Comparison of ENCODE assay signal across 8 mouse cellular contexts in the genomic region with DNA sequence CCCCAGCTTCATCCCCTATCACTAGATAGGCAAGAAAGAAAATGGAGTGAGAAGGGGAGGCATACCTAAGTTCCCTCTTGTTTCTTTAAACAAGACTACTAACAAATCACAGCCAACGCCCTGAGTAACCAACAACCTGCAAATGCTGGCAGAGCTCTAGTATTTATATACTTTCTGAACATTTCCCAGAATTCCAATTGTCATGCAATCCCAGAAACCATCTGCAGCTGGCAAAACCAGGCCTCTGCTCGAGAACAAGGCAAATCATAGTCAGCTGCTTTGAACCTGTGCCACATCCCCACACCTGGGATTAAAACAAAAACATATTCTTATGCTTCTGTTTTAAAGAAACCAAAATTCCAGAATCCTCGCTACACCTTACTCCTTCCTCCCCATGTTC. TPM values are rescaled to one million over a fixed set of nuclear protein-coding genes. Genes with fewer than 3 reads are reported as not detected.
DNase-seq lines count a peak whose midpoint lies in the region; ATAC-seq lines count a peak whose summit lies in the region.

No protein-coding gene starts in this region.

- H3K36me3 ChIP-seq in kidney, embryonic 16.5 days (ENCODE audit: insufficient read depth, low read length): peaks cover 15% of the 10 kb centered on the region
- peaks cover 17% of the 10 kb centered on the region for H3K36me3 ChIP-seq in embryonic facial prominence, embryonic 13.5 days
- peaks cover 17% of the 10 kb centered on the region for H3K36me3 ChIP-seq in intestine, embryonic 14.5 days (ENCODE audit: control insufficient read depth, insufficient read depth, low read length)
- no peaks in the 10 kb centered on the region; the same call in 1 of the 2 replicates for H3K36me3 ChIP-seq in midbrain, embryonic 16.5 days (ENCODE audit: control insufficient read depth, insufficient read depth, low read length)

- H3K4me2 ChIP-seq in kidney, embryonic 16.5 days (replicated peaks; ENCODE audit: low read depth, low read length): peak overlapping the region; percentile 92
- peak overlapping the region; percentile 83 for H3K4me2 ChIP-seq in embryonic facial prominence, embryonic 13.5 days
- peak overlapping the region; percentile 87 for H3K4me2 ChIP-seq in intestine, embryonic 14.5 days (ENCODE audit: low read length)
- H3K4me2 ChIP-seq in midbrain, embryonic 16.5 days (ENCODE audit: low read length): peak overlapping the region; percentile 69

- H3K4me1 ChIP-seq in kidney, embryonic 16.5 days (ENCODE audit: insufficient read depth, low read length): peaks cover 11% of the 10 kb centered on the region
- peaks cover 12% of the 10 kb centered on the region for H3K4me1 ChIP-seq in embryonic facial prominence, embryonic 13.5 days
- H3K4me1 ChIP-seq in intestine, embryonic 14.5 days (replicated peaks; ENCODE audit: control insufficient read depth, insufficient read depth, low read length): peaks cover 7% of the 10 kb centered on the region
- peaks cover 12% of the 10 kb centered on the region for H3K4me1 ChIP-seq in midbrain, embryonic 16.5 days (ENCODE audit: control insufficient read depth, insufficient read depth, low read length)

- WGBS in kidney, embryonic 16.5 days: 86% methylated on average over 3 of the region's 3 CpGs
- 75% methylated on average over 3 of the region's 3 CpGs for WGBS in embryonic facial prominence, embryonic 13.5 days
- WGBS in intestine, embryonic 14.5 days: 84% methylated on average over 3 of the region's 3 CpGs
- 88% methylated on average over 3 of the region's 3 CpGs for WGBS in midbrain, embryonic 16.5 days

- ATAC-seq in kidney, embryonic 16.5 days (ENCODE audit: low FRiP score, low TSS enrichment): no peak
- no peak for ATAC-seq in embryonic facial prominence, embryonic 13.5 days (ENCODE audit: insufficient number of reproducible peaks, insufficient read depth, low FRiP score, low TSS enrichment, low read depth)
- ATAC-seq in intestine, embryonic 14.5 days (replicated peaks; ENCODE audit: low FRiP score, low TSS enrichment, low read depth): no peak
- no peak for ATAC-seq in midbrain, embryonic 16.5 days
- ATAC-seq in granulocyte monocyte progenitor cell, adult 5-6 weeks (replicated peaks; ENCODE audit: poor library complexity, severe bottlenecking): no peak

- no peak for DNase-seq in kidney, adult 18-20 months
- DNase-seq in intestine, embryonic 14.5 days (ENCODE audit: low spot score): no peak
- DNase-seq in left cerebral cortex, adult 11 months (ENCODE audit: low spot score): no peak
- no peak for DNase-seq in right cerebral cortex, adult 18-20 months

- H3K27me3 ChIP-seq in kidney, embryonic 16.5 days (ENCODE audit: insufficient read depth, low read length): peaks cover 9% of the 10 kb centered on the region; the same call in 1 of the 2 replicates
- peaks cover 25% of the 10 kb centered on the region for H3K27me3 ChIP-seq in embryonic facial prominence, embryonic 13.5 days
- 0 out of 2 replicates have a peak, but pooled peaks cover 3% of the 10 kb centered on the region for H3K27me3 ChIP-seq in intestine, embryonic 14.5 days (replicated peaks; ENCODE audit: control insufficient read depth, insufficient read depth, low read length)
- peaks cover 11% of the 10 kb centered on the region for H3K27me3 ChIP-seq in midbrain, embryonic 16.5 days (ENCODE audit: control insufficient read depth, insufficient read depth, low read depth, low read length)

- peak overlapping the region; percentile 66 for H3K4me3 ChIP-seq in kidney, embryonic 16.5 days (ENCODE audit: low read length)
- H3K4me3 ChIP-seq in embryonic facial prominence, embryonic 13.5 days: peak overlapping the region; percentile 74
- H3K4me3 ChIP-seq in intestine, embryonic 14.5 days (ENCODE audit: low read depth, low read length): peak overlapping the region; percentile 85
- peak overlapping the region; percentile 68 for H3K4me3 ChIP-seq in midbrain, embryonic 16.5 days (ENCODE audit: low read depth, low read length)

- no peaks in the 10 kb centered on the region for H3K9me3 ChIP-seq in kidney, embryonic 16.5 days (ENCODE audit: low read length)
- no peaks in the 10 kb centered on the region for H3K9me3 ChIP-seq in embryonic facial prominence, embryonic 13.5 days
- H3K9me3 ChIP-seq in intestine, embryonic 14.5 days (ENCODE audit: control insufficient read depth, low read length): no peaks in the 10 kb centered on the region
- no peaks in the 10 kb centered on the region for H3K9me3 ChIP-seq in midbrain, embryonic 16.5 days (replicated peaks; ENCODE audit: control insufficient read depth, low read length, poor library complexity, severe bottlenecking)

- H3K9ac ChIP-seq in kidney, embryonic 16.5 days (replicated peaks; ENCODE audit: low read length): peak overlapping the region; percentile 94; the same call in 1 of the 2 replicates
- peak overlapping the region; percentile 83; the same call in 1 of the 2 replicates for H3K9ac ChIP-seq in embryonic facial prominence, embryonic 13.5 days
- H3K9ac ChIP-seq in intestine, embryonic 14.5 days (ENCODE audit: low read length): no peak overlapping the region
- no peak overlapping the region for H3K9ac ChIP-seq in midbrain, embryonic 16.5 days (ENCODE audit: low read depth, low read length)

- H3K27ac ChIP-seq in kidney, embryonic 16.5 days (ENCODE audit: low read length): no peak overlapping the region
- no peak overlapping the region for H3K27ac ChIP-seq in embryonic facial prominence, embryonic 13.5 days
- no peak overlapping the region for H3K27ac ChIP-seq in intestine, embryonic 14.5 days (ENCODE audit: low read depth)
- H3K27ac ChIP-seq in midbrain, embryonic 16.5 days (ENCODE audit: low read length): no peak overlapping the region; the same call in 1 of the 2 replicates

RNA-seq across cellular contexts. Expression of gene Ufc1, which starts 1.5 kb away (rescaled TPM):
- polyA plus RNA-seq in kidney, embryonic 16.5 days (2015; fragmentation: Nextera tagmentation; extraction: Ambion mirVana): 102 and 111 TPM in 2 replicates
- 109 and 118 TPM in 2 replicates for polyA plus RNA-seq in embryonic facial prominence, embryonic 13.5 days (2015; fragmentation: Nextera tagmentation; extraction: Ambion mirVana)
- polyA plus RNA-seq in intestine, embryonic 14.5 days (2014; fragmentation: Nextera tagmentation; extraction: Ambion mirVana): 105 and 114 TPM in 2 replicates
- polyA plus RNA-seq in midbrain, embryonic 16.5 days (2015; fragmentation: Nextera tagmentation; extraction: Ambion mirVana): 105 and 116 TPM in 2 replicates
- 142 and 143 TPM in 2 replicates for total RNA-seq in granulocyte monocyte progenitor cell, adult 5-6 weeks (2014; fragmentation: Nextera tagmentation)
- 108 and 113 TPM in 2 replicates for total RNA-seq in granulocyte monocyte progenitor cell, adult 5-6 weeks (2017)

RNA-seq across cellular contexts. Expression of gene Usp21, which starts 5.6 kb away (rescaled TPM):
- 101 and 103 TPM in 2 replicates for polyA plus RNA-seq in kidney, embryonic 16.5 days (2015; fragmentation: Nextera tagmentation; extraction: Ambion mirVana)
- polyA plus RNA-seq in embryonic facial prominence, embryonic 13.5 days (2015; fragmentation: Nextera tagmentation; extraction: Ambion mirVana): 116 and 127 TPM in 2 replicates
- 63.0 and 68.1 TPM in 2 replicates for polyA plus RNA-seq in intestine, embryonic 14.5 days (2014; fragmentation: Nextera tagmentation; extraction: Ambion mirVana)
- 105 and 112 TPM in 2 replicates for polyA plus RNA-seq in midbrain, embryonic 16.5 days (2015; fragmentation: Nextera tagmentation; extraction: Ambion mirVana)
- total RNA-seq in granulocyte monocyte progenitor cell, adult 5-6 weeks (2014; fragmentation: Nextera tagmentation): 34.7 and 37.6 TPM in 2 replicates
- 20.0 and 22.8 TPM in 2 replicates for total RNA-seq in granulocyte monocyte progenitor cell, adult 5-6 weeks (2017)

RNA-seq across cellular contexts. Expression of gene Ppox, which starts 12.4 kb away (rescaled TPM):
- 69.2 and 77.2 TPM in 2 replicates for polyA plus RNA-seq in kidney, embryonic 16.5 days (2015; fragmentation: Nextera tagmentation; extraction: Ambion mirVana)
- 60.5 and 64.9 TPM in 2 replicates for polyA plus RNA-seq in embryonic facial prominence, embryonic 13.5 days (2015; fragmentation: Nextera tagmentation; extraction: Ambion mirVana)
- polyA plus RNA-seq in intestine, embryonic 14.5 days (2014; fragmentation: Nextera tagmentation; extraction: Ambion mirVana): 48.6 and 51.5 TPM in 2 replicates
- polyA plus RNA-seq in midbrain, embryonic 16.5 days (2015; fragmentation: Nextera tagmentation; extraction: Ambion mirVana): 44.4 and 49.5 TPM in 2 replicates
- total RNA-seq in granulocyte monocyte progenitor cell, adult 5-6 weeks (2014; fragmentation: Nextera tagmentation): 22.5 and 37.6 TPM in 2 replicates
- 16.8 and 25.3 TPM in 2 replicates for total RNA-seq in granulocyte monocyte progenitor cell, adult 5-6 weeks (2017)

RNA-seq across cellular contexts. Expression of gene B4galt3, which starts 23.2 kb away (rescaled TPM):
- 92.2 and 99.1 TPM in 2 replicates for polyA plus RNA-seq in kidney, embryonic 16.5 days (2015; fragmentation: Nextera tagmentation; extraction: Ambion mirVana)
- polyA plus RNA-seq in embryonic facial prominence, embryonic 13.5 days (2015; fragmentation: Nextera tagmentation; extraction: Ambion mirVana): 82.1 and 84.2 TPM in 2 replicates
- polyA plus RNA-seq in intestine, embryonic 14.5 days (2014; fragmentation: Nextera tagmentation; extraction: Ambion mirVana): 65.5 and 68.4 TPM in 2 replicates
- polyA plus RNA-seq in midbrain, embryonic 16.5 days (2015; fragmentation: Nextera tagmentation; extraction: Ambion mirVana): 113 and 115 TPM in 2 replicates
- total RNA-seq in granulocyte monocyte progenitor cell, adult 5-6 weeks (2014; fragmentation: Nextera tagmentation): 24.7 and 25.6 TPM in 2 replicates
- 14.7 and 19.0 TPM in 2 replicates for total RNA-seq in granulocyte monocyte progenitor cell, adult 5-6 weeks (2017)

RNA-seq across cellular contexts. Expression of gene Dedd, which starts 35.6 kb away (rescaled TPM):
- polyA plus RNA-seq in kidney, embryonic 16.5 days (2015; fragmentation: Nextera tagmentation; extraction: Ambion mirVana): 57.0 and 59.5 TPM in 2 replicates
- 58.4 and 59.6 TPM in 2 replicates for polyA plus RNA-seq in embryonic facial prominence, embryonic 13.5 days (2015; fragmentation: Nextera tagmentation; extraction: Ambion mirVana)
- 43.8 and 51.1 TPM in 2 replicates for polyA plus RNA-seq in intestine, embryonic 14.5 days (2014; fragmentation: Nextera tagmentation; extraction: Ambion mirVana)
- 53.6 and 55.2 TPM in 2 replicates for polyA plus RNA-seq in midbrain, embryonic 16.5 days (2015; fragmentation: Nextera tagmentation; extraction: Ambion mirVana)
- total RNA-seq in granulocyte monocyte progenitor cell, adult 5-6 weeks (2014; fragmentation: Nextera tagmentation): 16.4 and 17.1 TPM in 2 replicates
- 12.9 and 16.8 TPM in 2 replicates for total RNA-seq in granulocyte monocyte progenitor cell, adult 5-6 weeks (2017)

Comparison
In these comparisons a context has a peak if more than half of its experiments do, and no peak if none do; other contexts are left out.
1. H3K9ac ChIP-seq: peak in kidney, embryonic 16.5 days (single experiment) and embryonic facial prominence, embryonic 13.5 days (single experiment); none in intestine, embryonic 14.5 days (single experiment) and midbrain, embryonic 16.5 days (single experiment).
2. Peak in every context shown above with its lines, with median percentiles within 50 percentile points of each other: H3K4me2 ChIP-seq and H3K4me3 ChIP-seq.